Mouse (Mus musculus): ENCODE data around the gene Gm49342. TPM values are rescaled to one million over a fixed set of nuclear protein-coding genes. Genes with fewer than 3 reads are reported as not detected.
"Not testable (repeated sequence)": the region's sequence is repeated elsewhere in the genome, so short reads cannot be mapped to it uniquely, and the experiment has no call there.

Gm49342 gene
- polyA plus RNA-seq, 1 experiment: 22.3 TPM

- Histone ChIP-seq H3K27ac (ENCODE audit: insufficient read depth, low read length) (peak overlapping the region; percentile 85), H3K4me3 (ENCODE audit: insufficient read depth, low read length) (peak overlapping the region; percentile 41), H3K4me1 (ENCODE audit: control insufficient read depth, insufficient read depth, low read length) (peaks cover 7% of the 10 kb centered on the region)
- TF ChIP-seq CTCF (IDR thresholded peaks at IDR 0.05; ENCODE audit: borderline replicate concordance, insufficient read depth, low read length) (no peak), POLR2A (IDR thresholded peaks at IDR 0.05; ENCODE audit: low read depth, low read length) (peak; percentile 10; the same call in 1 of the 2 replicates)
Measured at GRCm38 (mm10) chr14:50931493-50932020, 12.8 kb upstream of the Gm49342 start.

GRCm38 (mm10) chr14:50936649-50937048 lies 7.7 kb upstream of the Gm49342 start:
- Histone ChIP-seq H3K27ac (ENCODE audit: insufficient read depth, low read length) (no peak overlapping the region), H3K4me3 (ENCODE audit: insufficient read depth, low read length) (no peak overlapping the region), H3K4me1 (ENCODE audit: control insufficient read depth, insufficient read depth, low read length) (peaks cover 1% of the 10 kb centered on the region)
- TF ChIP-seq POLR2A (IDR thresholded peaks at IDR 0.05; ENCODE audit: low read depth, low read length): no peak
- TF ChIP-seq CTCF (IDR thresholded peaks at IDR 0.05; ENCODE audit: borderline replicate concordance, insufficient read depth, low read length): no peak

- TF ChIP-seq CTCF (IDR thresholded peaks at IDR 0.05; ENCODE audit: borderline replicate concordance, insufficient read depth, low read length) (no peak), POLR2A (IDR thresholded peaks at IDR 0.05; ENCODE audit: low read depth, low read length) (no peak)
- no peaks in the 10 kb centered on the region; the same call in 1 of the 2 replicates for H3K4me1 ChIP-seq (ENCODE audit: control insufficient read depth, insufficient read depth, low read length)
- no peak overlapping the region for H3K27ac ChIP-seq (ENCODE audit: insufficient read depth, low read length)
- no peak overlapping the region for H3K4me3 ChIP-seq (ENCODE audit: insufficient read depth, low read length)
Measured at GRCm38 (mm10) chr14:50938119-50938908, 6.0 kb upstream of the Gm49342 start.

- Histone ChIP-seq H3K4me3 (ENCODE audit: insufficient read depth, low read length) (no peak overlapping the region), H3K4me1 (ENCODE audit: control insufficient read depth, insufficient read depth, low read length) (no peaks in the 10 kb centered on the region), H3K27ac (ENCODE audit: insufficient read depth, low read length) (no peak overlapping the region)
- no peak for TF ChIP-seq POLR2A (IDR thresholded peaks at IDR 0.05; ENCODE audit: low read depth, low read length)
- no peak for TF ChIP-seq CTCF (IDR thresholded peaks at IDR 0.05; ENCODE audit: borderline replicate concordance, insufficient read depth, low read length)
Measured at GRCm38 (mm10) chr14:50938940-50939339, 5.4 kb upstream of the Gm49342 start.

- Histone ChIP-seq H3K4me3 (ENCODE audit: insufficient read depth, low read length) (peak overlapping the region; percentile 80), H3K27ac (ENCODE audit: insufficient read depth, low read length) (peak overlapping the region; percentile 88)
- not testable (repeated sequence) for H3K4me1 ChIP-seq (ENCODE audit: control insufficient read depth, insufficient read depth, low read length)
Measured at GRCm38 (mm10) chr14:50944668-50945033, 334 bp downstream of the Gm49342 start.

- Histone ChIP-seq H3K4me3 (ENCODE audit: insufficient read depth, low read length) (peak overlapping the region; percentile 80), H3K27ac (ENCODE audit: insufficient read depth, low read length) (peak overlapping the region; percentile 88)
- not testable (repeated sequence) for H3K4me1 ChIP-seq (ENCODE audit: control insufficient read depth, insufficient read depth, low read length)
Measured at GRCm38 (mm10) chr14:50945081-50945480, 764 bp downstream of the Gm49342 start.

- peak overlapping the region; percentile 80 for H3K4me3 ChIP-seq (ENCODE audit: insufficient read depth, low read length)
- not testable (repeated sequence) for H3K27ac ChIP-seq (ENCODE audit: insufficient read depth, low read length); H3K4me1 ChIP-seq (ENCODE audit: control insufficient read depth, insufficient read depth, low read length)
Measured at GRCm38 (mm10) chr14:50945526-50945925, 1.2 kb downstream of the Gm49342 start.

- H3K4me3 ChIP-seq (ENCODE audit: insufficient read depth, low read length): no peak overlapping the region
- no peak overlapping the region for H3K27ac ChIP-seq (ENCODE audit: insufficient read depth, low read length)
- TF ChIP-seq POLR2A (IDR thresholded peaks at IDR 0.05; ENCODE audit: low read depth, low read length) (no peak), CTCF (IDR thresholded peaks at IDR 0.05; ENCODE audit: borderline replicate concordance, insufficient read depth, low read length) (no peak)
- H3K4me1 ChIP-seq (ENCODE audit: control insufficient read depth, insufficient read depth, low read length): no peaks in the 10 kb centered on the region
Measured at GRCm38 (mm10) chr14:50955487-50955886, 11.2 kb downstream of the Gm49342 start.

- not testable (repeated sequence) for H3K4me3 ChIP-seq (ENCODE audit: insufficient read depth, low read length); H3K27ac ChIP-seq (ENCODE audit: insufficient read depth, low read length); H3K4me1 ChIP-seq (ENCODE audit: control insufficient read depth, insufficient read depth, low read length)
Measured at GRCm38 (mm10) chr14:50955942-50956508, 11.7 kb downstream of the Gm49342 start, which contains the start of gene Pnp2. Gene Pnp2 (plus strand): TSS chr14:50955992.

- not testable (repeated sequence) for H3K4me1 ChIP-seq (ENCODE audit: control insufficient read depth, insufficient read depth, low read length); H3K4me3 ChIP-seq (ENCODE audit: insufficient read depth, low read length); H3K27ac ChIP-seq (ENCODE audit: insufficient read depth, low read length)
Measured at GRCm38 (mm10) chr14:50956724-50957123, 12.4 kb downstream of the Gm49342 start.

- not testable (repeated sequence) for H3K27ac ChIP-seq (ENCODE audit: insufficient read depth, low read length); H3K4me3 ChIP-seq (ENCODE audit: insufficient read depth, low read length); H3K4me1 ChIP-seq (ENCODE audit: control insufficient read depth, insufficient read depth, low read length)
Measured at GRCm38 (mm10) chr14:50957146-50957545, 12.8 kb downstream of the Gm49342 start.

- H3K4me3 ChIP-seq (ENCODE audit: insufficient read depth, low read length); H3K4me1 ChIP-seq (ENCODE audit: control insufficient read depth, insufficient read depth, low read length); H3K27ac ChIP-seq (ENCODE audit: insufficient read depth, low read length): not testable (repeated sequence)
Measured at GRCm38 (mm10) chr14:50958289-50958995, 14.1 kb downstream of the Gm49342 start.

All from embryonic fibroblast, embryonic 13.5 days (primary cell).